Mouse (Mus musculus): ENCODE data around the gene Kazn.

DNA sequence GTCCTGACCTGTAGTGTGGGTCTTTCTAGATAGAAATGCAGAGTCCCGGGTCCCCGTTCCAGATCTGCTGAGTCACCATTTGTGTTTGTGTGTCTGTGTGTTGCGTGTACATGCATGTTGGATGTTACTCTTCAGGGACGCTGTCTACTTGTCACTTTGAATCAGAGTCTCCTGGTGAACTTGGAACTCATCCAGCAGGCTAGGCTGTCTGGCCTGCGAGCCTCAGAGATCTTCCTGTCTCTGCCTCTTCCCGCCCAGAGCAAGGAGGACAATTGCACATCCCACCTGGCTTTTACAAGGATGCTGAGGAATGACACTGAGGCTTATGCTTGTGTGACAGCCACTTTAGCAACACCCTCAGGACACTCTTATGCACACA, 39.0 kb upstream of the Kazn start:
- TF ChIP-seq CTCF (IDR thresholded peaks at IDR 0.05; ENCODE audit: low read depth, low read length) (no peak), TAL1 (conservative IDR thresholded peaks at IDR 0.05; ENCODE audit: low read depth, low read length) (no peak), POLR2AphosphoS5 (IDR thresholded peaks at IDR 0.05; ENCODE audit: insufficient replicate concordance, low read depth, low read length) (no peak)

Data from G1E (cell line).